Mouse (Mus musculus): ENCODE measurements at regions not wholly inside any gene's neighbourhood (a gene's known extent, or its start where the extent isn't known, plus 50 kb on each side); places are given as distances from the start of the nearest gene placed in this dataset.

GRCm38 (mm10) chr5:74833887-74834286 is 131.2 kb upstream of the Lnx1 start:
- Histone ChIP-seq H3K9ac (replicated peaks; ENCODE audit: low read length) (no peak overlapping the region), H3K4me2 (ENCODE audit: low read depth, low read length) (no peak overlapping the region), H3K27ac (no peak overlapping the region), H3K36me3 (ENCODE audit: insufficient read depth, low read length) (no peaks in the 10 kb centered on the region), H3K27me3 (ENCODE audit: insufficient read depth, low read length) (no peaks in the 10 kb centered on the region), H3K4me3 (ENCODE audit: low read length) (no peak overlapping the region), H3K4me1 (ENCODE audit: insufficient read depth, low read length) (no peaks in the 10 kb centered on the region), H3K9me3 (ENCODE audit: low read length) (no peaks in the 10 kb centered on the region)
- WGBS, result 89% methylated on average over 4 of the region's 4 CpGs
- ATAC-seq, result no peak
- no peak for TF ChIP-seq CTCF (IDR thresholded peaks at IDR 0.05; ENCODE audit: low read depth)
- DNase-seq (ENCODE audit: low spot score), result no peak

DNA sequence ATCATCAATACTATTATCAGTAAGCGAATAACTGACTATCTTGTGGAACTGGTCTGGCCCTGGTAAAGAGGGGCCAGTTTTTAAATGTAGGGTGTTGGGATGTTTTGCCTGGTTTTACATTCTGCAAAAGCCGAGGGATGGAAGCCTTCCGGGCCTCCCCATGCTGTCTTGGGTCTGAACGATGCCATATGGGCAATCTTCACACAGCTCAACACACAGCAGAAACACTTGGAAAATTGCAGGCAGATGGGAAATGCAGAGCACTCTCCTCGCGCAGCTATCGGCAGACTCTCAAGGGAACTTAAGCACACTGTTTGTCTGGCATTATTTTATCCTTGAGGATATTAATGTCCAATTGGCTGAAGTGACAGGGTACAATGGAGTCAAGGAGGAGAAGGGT is 129.3 kb upstream of the Lnx1 start:
- DNase-seq (ENCODE audit: low spot score) (peak; percentile 38), ATAC-seq (no peak)
- Histone ChIP-seq H3K4me3 (ENCODE audit: low read length) (no peak overlapping the region), H3K4me1 (ENCODE audit: insufficient read depth, low read length) (no peaks in the 10 kb centered on the region), H3K27me3 (ENCODE audit: insufficient read depth, low read length) (no peaks in the 10 kb centered on the region), H3K36me3 (ENCODE audit: insufficient read depth, low read length) (no peaks in the 10 kb centered on the region), H3K27ac (no peak overlapping the region), H3K9me3 (ENCODE audit: low read length) (no peaks in the 10 kb centered on the region), H3K9ac (replicated peaks; ENCODE audit: low read length) (no peak overlapping the region), H3K4me2 (ENCODE audit: low read depth, low read length) (no peak overlapping the region)
- no peak for TF ChIP-seq CTCF (IDR thresholded peaks at IDR 0.05; ENCODE audit: low read depth)
- 60% methylated on average over 7 of the region's 7 CpGs for WGBS

- Histone ChIP-seq H3K27me3 (ENCODE audit: insufficient read depth, low read length) (no peaks in the 10 kb centered on the region), H3K36me3 (ENCODE audit: insufficient read depth, low read length) (no peaks in the 10 kb centered on the region), H3K4me2 (ENCODE audit: low read depth, low read length) (no peak overlapping the region), H3K4me1 (ENCODE audit: insufficient read depth, low read length) (no peaks in the 10 kb centered on the region), H3K27ac (no peak overlapping the region), H3K9me3 (ENCODE audit: low read length) (no peaks in the 10 kb centered on the region), H3K4me3 (ENCODE audit: low read length) (no peak overlapping the region), H3K9ac (replicated peaks; ENCODE audit: low read length) (no peak overlapping the region)
- no peak for ATAC-seq
- DNase-seq (ENCODE audit: low spot score), result no peak
- TF ChIP-seq CTCF (IDR thresholded peaks at IDR 0.05; ENCODE audit: low read depth), result no peak
- WGBS, result 74% methylated on average over 5 of the region's 5 CpGs
Measured at GRCm38 (mm10) chr5:74830646-74831045, 127.9 kb upstream of the Lnx1 start.

GRCm38 (mm10) chr5:74829003-74829402 is 126.3 kb upstream of the Lnx1 start:
- no peaks in the 10 kb centered on the region for H3K4me1 ChIP-seq (ENCODE audit: insufficient read depth, low read length)
- H3K4me3 ChIP-seq (ENCODE audit: low read length), result no peak overlapping the region
- 93% methylated on average over 9 of the region's 9 CpGs for WGBS
- DNase-seq (ENCODE audit: low spot score), result no peak
- H3K27ac ChIP-seq, result no peak overlapping the region
- TF ChIP-seq CTCF (IDR thresholded peaks at IDR 0.05; ENCODE audit: low read depth), result no peak
- H3K4me2 ChIP-seq (ENCODE audit: low read depth, low read length), result no peak overlapping the region
- H3K9ac ChIP-seq (replicated peaks; ENCODE audit: low read length), result no peak overlapping the region
- H3K36me3 ChIP-seq (ENCODE audit: insufficient read depth, low read length), result no peaks in the 10 kb centered on the region
- H3K9me3 ChIP-seq (ENCODE audit: low read length), result no peaks in the 10 kb centered on the region
- no peaks in the 10 kb centered on the region for H3K27me3 ChIP-seq (ENCODE audit: insufficient read depth, low read length)
- no peak for ATAC-seq

- H3K4me3 ChIP-seq (ENCODE audit: low read length), result no peak overlapping the region
- H3K9me3 ChIP-seq (ENCODE audit: low read length), result no peaks in the 10 kb centered on the region
- no peak for TF ChIP-seq CTCF (IDR thresholded peaks at IDR 0.05; ENCODE audit: low read depth)
- H3K27ac ChIP-seq, result no peak overlapping the region
- no peaks in the 10 kb centered on the region for H3K4me1 ChIP-seq (ENCODE audit: insufficient read depth, low read length)
- DNase-seq (ENCODE audit: low spot score) (no peak), ATAC-seq (no peak)
- no peaks in the 10 kb centered on the region for H3K27me3 ChIP-seq (ENCODE audit: insufficient read depth, low read length)
- 45% methylated on average over 4 of the region's 4 CpGs for WGBS
- H3K36me3 ChIP-seq (ENCODE audit: insufficient read depth, low read length), result no peaks in the 10 kb centered on the region
- H3K9ac ChIP-seq (replicated peaks; ENCODE audit: low read length), result no peak overlapping the region
- H3K4me2 ChIP-seq (ENCODE audit: low read depth, low read length), result no peak overlapping the region
Measured at GRCm38 (mm10) chr5:74827944-74828343, 125.2 kb upstream of the Lnx1 start.

GRCm38 (mm10) chr5:74825517-74826254 is 123.0 kb upstream of the Lnx1 start:
- ATAC-seq, result no peak
- no peak overlapping the region for H3K4me2 ChIP-seq (ENCODE audit: low read depth, low read length)
- 43% methylated on average over 5 of the region's 5 CpGs for WGBS

GRCm38 (mm10) chr5:74823719-74824118 is 121.0 kb upstream of the Lnx1 start:
- Histone ChIP-seq H3K9me3 (ENCODE audit: low read length) (no peaks in the 10 kb centered on the region), H3K36me3 (ENCODE audit: insufficient read depth, low read length) (no peaks in the 10 kb centered on the region), H3K4me3 (ENCODE audit: low read length) (no peak overlapping the region), H3K4me2 (ENCODE audit: low read depth, low read length) (no peak overlapping the region), H3K27me3 (ENCODE audit: insufficient read depth, low read length) (no peaks in the 10 kb centered on the region), H3K4me1 (ENCODE audit: insufficient read depth, low read length) (no peaks in the 10 kb centered on the region), H3K9ac (replicated peaks; ENCODE audit: low read length) (no peak overlapping the region), H3K27ac (no peak overlapping the region)
- no peak for DNase-seq (ENCODE audit: low spot score)
- TF ChIP-seq CTCF (IDR thresholded peaks at IDR 0.05; ENCODE audit: low read depth), result no peak
- WGBS, result 85% methylated on average over 7 of the region's 7 CpGs
- no peak for ATAC-seq

More at GRCm38 (mm10) chr5:74825517-74826254, 123.0 kb upstream of the Lnx1 start:
- Histone ChIP-seq H3K36me3 (ENCODE audit: insufficient read depth, low read length) (no peaks in the 10 kb centered on the region), H3K4me1 (ENCODE audit: insufficient read depth, low read length) (no peaks in the 10 kb centered on the region), H3K9me3 (ENCODE audit: low read length) (no peaks in the 10 kb centered on the region), H3K9ac (replicated peaks; ENCODE audit: low read length) (no peak overlapping the region), H3K27me3 (ENCODE audit: insufficient read depth, low read length) (no peaks in the 10 kb centered on the region), H3K27ac (no peak overlapping the region), H3K4me3 (ENCODE audit: low read length) (no peak overlapping the region)
- no peak for TF ChIP-seq CTCF (IDR thresholded peaks at IDR 0.05; ENCODE audit: low read depth)
- peak; percentile 19 for DNase-seq (ENCODE audit: low spot score)

Measured in hindbrain, postnatal 0 days (tissue).